Mouse (Mus musculus): ENCODE data around the gene Sox21. TPM values are rescaled to one million over a fixed set of nuclear protein-coding genes. Genes with fewer than 3 reads are reported as not detected.

Sox21 gene
- polyA plus RNA-seq (2012; ENCODE audit: low replicate concordance), result not detected in 2 replicates

DNA sequence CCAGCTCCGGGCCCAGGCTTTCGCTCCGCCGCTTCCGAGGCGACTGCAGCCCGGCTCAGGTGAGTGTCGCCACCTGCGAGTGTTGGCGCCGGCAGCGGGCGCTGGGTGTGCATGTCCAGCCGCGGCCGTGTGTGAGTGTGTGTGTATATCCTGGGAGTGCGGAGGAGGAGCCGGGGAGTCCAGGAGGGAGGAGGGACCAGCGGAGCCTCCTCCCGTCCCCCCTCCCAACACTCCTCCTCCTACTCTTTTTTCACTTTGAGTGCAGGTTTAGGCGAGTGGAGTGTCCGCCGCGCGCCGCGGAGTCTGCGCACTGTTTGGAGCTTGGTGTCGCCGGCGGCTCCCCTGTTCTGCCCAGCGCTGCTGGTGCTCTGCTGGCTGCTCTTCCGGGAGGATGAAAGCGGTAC lies at the start of gene Sox21:
Sox21 (minus strand) TSS at position 145 of the 404 bp plus-strand sequence.

DNA sequence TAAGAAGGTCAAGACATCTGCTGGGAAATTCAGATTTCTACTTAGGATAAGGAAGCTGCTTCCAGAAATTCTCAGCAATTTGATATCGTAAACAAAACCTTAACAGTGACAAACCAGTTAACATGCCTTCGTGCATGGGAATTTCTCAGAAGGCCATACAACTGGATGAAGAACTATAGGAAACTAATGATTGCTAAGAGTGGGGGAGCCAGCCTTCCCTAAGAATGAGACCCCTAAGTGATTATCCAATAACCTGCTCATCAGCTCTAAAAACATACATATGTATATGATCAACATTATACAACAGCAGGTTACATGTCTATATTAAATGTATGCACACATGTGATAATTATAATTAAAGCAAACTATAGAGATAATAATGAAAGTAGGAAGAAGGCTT lies 29.8 kb upstream of the Sox21 start, which contains the start of gene Gm9376:
Gm9376 (plus strand) TSS at position 301 of the 400 bp plus-strand sequence.

Other genes starting within 250 kb of the Sox21 start
- 0.06 TPM in 1 of 2 replicates, not detected in the other for gene Dct, start 184.8 kb downstream of the Sox21 start, polyA plus RNA-seq (2012; ENCODE audit: low replicate concordance)
- 0.14 and 6.4 TPM in 2 replicates for gene Tgds, start 104.3 kb downstream of the Sox21 start, polyA plus RNA-seq (2012; ENCODE audit: low replicate concordance)
- 4.4 and 6.4 TPM in 2 replicates for gene Gpr180, start 99.9 kb downstream of the Sox21 start, polyA plus RNA-seq (2012; ENCODE audit: low replicate concordance)
- not detected in 2 replicates for gene Gm9376, start 29.9 kb upstream of the Sox21 start, polyA plus RNA-seq (2012; ENCODE audit: low replicate concordance)

All from leukemia stem cell, adult 10-12 weeks (primary cell).